Mouse (Mus musculus) kidney, adult 2 months (tissue): ENCODE measurements around the gene Gm9817.

ENCODE experiments used
- CTCF ChIP-seq: fragments of 200-500 bp; conservative IDR thresholded peaks from 2 replicates; pipeline ENCODE4 v1.5.1; 2011; ENCODE audit warnings: low read depth, mild to moderate bottlenecking, control low read depth, low read length, moderate library complexity, mixed read lengths; ENCODE audit not compliant: insufficient read depth, insufficient read length
- POLR2A ChIP-seq: fragments of 200-500 bp; IDR thresholded peaks from one replicate; pipeline ENCODE4 v1.6.1; 2011; ENCODE audit warnings: low read depth, low read length, control low read depth

GRCm38 (mm10) chr13:45029791-45030190 is 48.7 kb upstream of the Gm9817 start:
- TF ChIP-seq CTCF (no peak), POLR2A (no peak)
